Mouse (Mus musculus) myocyte (in vitro differentiated cells): ENCODE results near the gene Sys1. TPM values are rescaled to one million over a fixed set of nuclear protein-coding genes. Genes with fewer than 3 reads are reported as not detected.

Source experiments
- H3K27me3 ChIP-seq: one replicate; pipeline ENCODE4 v1.6.1; 2011; ENCODE audit not compliant: control insufficient read depth, insufficient read depth, insufficient read length
- H3K36me3 ChIP-seq: one replicate; pipeline ENCODE4 v1.6.1; 2011; ENCODE audit not compliant: control insufficient read depth, insufficient read depth
- H3K4me2 ChIP-seq: one replicate; pipeline ENCODE4 v1.6.1; 2011; ENCODE audit warnings: low read depth, control low read depth
- H3K4me3 ChIP-seq: one replicate; pipeline ENCODE4 v1.5.1; 2011; ENCODE audit warnings: mild to moderate bottlenecking, control low read depth, moderate library complexity
- H3K79me2 ChIP-seq: one replicate; pipeline ENCODE4 v1.6.1; 2011; ENCODE audit not compliant: control insufficient read depth, insufficient read depth
- H3ac ChIP-seq: one replicate; pipeline ENCODE4 v1.6.1; 2011; ENCODE audit not compliant: control insufficient read depth, insufficient read length
- CEBPB ChIP-seq: IDR thresholded peaks from 2 replicates; pipeline ENCODE4 v1.6.1; 2011; ENCODE audit warnings: mild to moderate bottlenecking, moderate library complexity; ENCODE audit not compliant: poor library complexity, insufficient read depth, severe bottlenecking
- E2F4 ChIP-seq: IDR thresholded peaks from one replicate; pipeline ENCODE4 v1.6.1; 2011; ENCODE audit warnings: mild to moderate bottlenecking, control low read depth, moderate library complexity; ENCODE audit not compliant: insufficient read depth
- MAX ChIP-seq: IDR thresholded peaks from one replicate; pipeline ENCODE4 v1.6.1; 2011; ENCODE audit warnings: low read depth, mild to moderate bottlenecking, control low read depth
- MYOD1 ChIP-seq, 3 experiments: IDR thresholded peaks; one replicate each; pipeline ENCODE4 v1.6.1; 2011; ENCODE audit warnings: control low read depth in 2 of 3, low read depth in 2 of 3, mild to moderate bottlenecking in 2 of 3, moderate library complexity in 1 of 3; ENCODE audit not compliant: insufficient read length in 2 of 3, control insufficient read depth in 1 of 3
- MYOG ChIP-seq, 3 experiments: IDR thresholded peaks; one replicate each; pipeline ENCODE4 v1.6.1; 2011; ENCODE audit warnings: control low read depth in 2 of 3, low read depth in 2 of 3, mild to moderate bottlenecking in 2 of 3; ENCODE audit not compliant: insufficient read length in 2 of 3, control insufficient read depth in 1 of 3, insufficient read depth in 1 of 3
- POLR2A ChIP-seq: IDR thresholded peaks from one replicate; pipeline ENCODE4 v1.6.1; 2011; ENCODE audit warnings: low read depth, mild to moderate bottlenecking, control low read depth, moderate library complexity; ENCODE audit not compliant: insufficient read length
- POLR2AphosphoS2 ChIP-seq: IDR thresholded peaks from one replicate; pipeline ENCODE4 v1.6.1; 2011; ENCODE audit warnings: low read depth, control low read depth; ENCODE audit not compliant: insufficient read length
- REST ChIP-seq: IDR thresholded peaks from one replicate; pipeline ENCODE4 v1.6.1; 2011; ENCODE audit warnings: mild to moderate bottlenecking, control low read depth, moderate library complexity; ENCODE audit not compliant: insufficient read depth, insufficient read length
- SRF ChIP-seq: IDR thresholded peaks from one replicate; pipeline ENCODE4 v1.6.1; 2011; ENCODE audit warnings: low read depth; ENCODE audit not compliant: control insufficient read depth, insufficient read length
- TCF12 ChIP-seq: IDR thresholded peaks from one replicate; pipeline ENCODE4 v1.6.1; 2011; ENCODE audit warnings: mild to moderate bottlenecking, control low read depth; ENCODE audit not compliant: poor library complexity, insufficient read depth, severe bottlenecking
- TCF3 ChIP-seq: IDR thresholded peaks from one replicate; pipeline ENCODE4 v1.6.1; 2011; ENCODE audit warnings: low read depth, control low read depth; ENCODE audit not compliant: insufficient read length
- USF1 ChIP-seq: IDR thresholded peaks from one replicate; pipeline ENCODE4 v1.6.1; 2011; ENCODE audit warnings: low read depth, mild to moderate bottlenecking, control low read depth, moderate library complexity
- polyA plus RNA-seq: library from polyadenylated mRNA; unstranded; fragments of >200 nt; fragmentation: generic; extraction: Trizol; gene quantifications from one replicate; pipeline ENCODE4 v1.2.1, GENCODE M21; 2012; ENCODE audit warnings: missing spikeins

The Sys1 gene
- polyA plus RNA-seq, 1 experiment, result 47.6 TPM

GRCm38 (mm10) chr2:164448921-164449320, 7.8 kb upstream of the Sys1 start:
- no peak for TF ChIP-seq REST
- TF ChIP-seq CEBPB, result no peak
- no peak overlapping the region for H3K4me2 ChIP-seq
- no peak overlapping the region for H3ac ChIP-seq
- H3K27me3 ChIP-seq, result no peaks in the 10 kb centered on the region
- H3K36me3 ChIP-seq, result no peaks in the 10 kb centered on the region
- no peak overlapping the region for H3K4me3 ChIP-seq
- no peaks in the 10 kb centered on the region for H3K79me2 ChIP-seq

- no peak for TF ChIP-seq REST
- no peak for TF ChIP-seq POLR2A
- no peak for TF ChIP-seq E2F4
- no peak for TF ChIP-seq USF1
- no peak for TF ChIP-seq MYOG (IDR thresholded peaks at IDR 0.05; ENCODE audit: control insufficient read depth in 1 of 3, insufficient read depth in 1 of 3, insufficient read length in 2 of 3, low read depth in 2 of 3)
- TF ChIP-seq MAX, result no peak
- no peak for TF ChIP-seq SRF
- TF ChIP-seq MYOD1 (IDR thresholded peaks at IDR 0.05; ENCODE audit: control insufficient read depth in 1 of 3, insufficient read length in 2 of 3, low read depth in 2 of 3), result no peak
- no peak for TF ChIP-seq TCF12
- no peak for TF ChIP-seq POLR2AphosphoS2
- TF ChIP-seq TCF3, result no peak
- no peak for TF ChIP-seq CEBPB
- no peak overlapping the region for H3K4me2 ChIP-seq
- H3K4me3 ChIP-seq, result no peak overlapping the region
- H3K27me3 ChIP-seq, result no peaks in the 10 kb centered on the region
- H3K79me2 ChIP-seq, result no peaks in the 10 kb centered on the region
- H3ac ChIP-seq, result no peak overlapping the region
- H3K36me3 ChIP-seq, result no peaks in the 10 kb centered on the region
These were observed 7.3 kb upstream of the Sys1 start for GRCm38 (mm10) chr2:164449341-164450042.

- H3K36me3 ChIP-seq, result no peaks in the 10 kb centered on the region
- no peak overlapping the region for H3ac ChIP-seq
- peak overlapping the region; percentile 42 for H3K4me2 ChIP-seq
- no peak overlapping the region for H3K4me3 ChIP-seq
- no peaks in the 10 kb centered on the region for H3K27me3 ChIP-seq
- no peaks in the 10 kb centered on the region for H3K79me2 ChIP-seq
- no peak for TF ChIP-seq REST
- TF ChIP-seq E2F4, result no peak
- TF ChIP-seq MAX, result no peak
- TF ChIP-seq MYOD1 (IDR thresholded peaks at IDR 0.05; ENCODE audit: control insufficient read depth in 1 of 3, insufficient read length in 2 of 3, low read depth in 2 of 3), result peak in 1 of 3 experiments; percentile 61
- TF ChIP-seq TCF12, result no peak
- no peak for TF ChIP-seq MYOG (IDR thresholded peaks at IDR 0.05; ENCODE audit: control insufficient read depth in 1 of 3, insufficient read depth in 1 of 3, insufficient read length in 2 of 3, low read depth in 2 of 3)
These were observed 4.6 kb upstream of the Sys1 start for GRCm38 (mm10) chr2:164452000-164452676.

- no peak overlapping the region for H3ac ChIP-seq
- H3K27me3 ChIP-seq, result no peaks in the 10 kb centered on the region
- no peaks in the 10 kb centered on the region for H3K36me3 ChIP-seq
- H3K4me2 ChIP-seq, result no peak overlapping the region
- H3K4me3 ChIP-seq, result no peak overlapping the region
- TF ChIP-seq POLR2AphosphoS2 (no peak), POLR2A (no peak), USF1 (no peak), CEBPB (no peak), MYOG (IDR thresholded peaks at IDR 0.05; ENCODE audit: control insufficient read depth in 1 of 3, insufficient read depth in 1 of 3, insufficient read length in 2 of 3, low read depth in 2 of 3) (no peak), MAX (no peak)
- H3K79me2 ChIP-seq, result no peaks in the 10 kb centered on the region
These were observed 3.6 kb upstream of the Sys1 start for GRCm38 (mm10) chr2:164453047-164453757.

GRCm38 (mm10) chr2:164453887-164454500, 2.8 kb upstream of the Sys1 start:
- no peak overlapping the region for H3K4me2 ChIP-seq
- no peaks in the 10 kb centered on the region for H3K36me3 ChIP-seq
- TF ChIP-seq MYOD1 (IDR thresholded peaks at IDR 0.05; ENCODE audit: control insufficient read depth in 1 of 3, insufficient read length in 2 of 3, low read depth in 2 of 3) (no peak), USF1 (no peak), CEBPB (no peak), POLR2A (no peak), REST (no peak), MYOG (IDR thresholded peaks at IDR 0.05; ENCODE audit: control insufficient read depth in 1 of 3, insufficient read depth in 1 of 3, insufficient read length in 2 of 3, low read depth in 2 of 3) (no peak), POLR2AphosphoS2 (no peak), E2F4 (no peak), SRF (no peak), TCF3 (no peak), TCF12 (no peak), MAX (no peak)
- no peaks in the 10 kb centered on the region for H3K79me2 ChIP-seq
- no peak overlapping the region for H3K4me3 ChIP-seq
- no peaks in the 10 kb centered on the region for H3K27me3 ChIP-seq
- H3ac ChIP-seq, result no peak overlapping the region
